Mouse (Mus musculus) intestine, postnatal 0 days (tissue): ENCODE measurements at regions not wholly inside any gene's neighbourhood (a gene's known extent, or its start where the extent isn't known, plus 50 kb on each side); places are given as distances from the start of the nearest gene placed in this dataset.

Experiments
- ATAC-seq: fragments of 200-750 bp; cut with Nextera tagmentation; 2 replicates; pipeline ENCODE4 v1.8.0; 2017; ENCODE audit warnings: mild to moderate bottlenecking, moderate TSS enrichment, moderate library complexity
- H3K27ac ChIP-seq: fragments of 300-500 bp; sonication (generic); 2 replicates; pipeline ENCODE4 v1.5.1; 2014; ENCODE audit warnings: mild to moderate bottlenecking, low read depth, low read length, moderate library complexity
- H3K27me3 ChIP-seq: fragments of 300-500 bp; sonication (generic); replicated peaks from 2 replicates; pipeline ENCODE4 v1.6.1; 2014; ENCODE audit warnings: low read length, mixed read lengths; ENCODE audit not compliant: control insufficient read depth, insufficient read depth
- H3K36me3 ChIP-seq: fragments of 300-500 bp; sonication (generic); 2 replicates; pipeline ENCODE4 v1.6.1; 2014; ENCODE audit warnings: mild to moderate bottlenecking, moderate library complexity; ENCODE audit not compliant: control insufficient read depth, insufficient read depth
- H3K4me1 ChIP-seq: fragments of 300-500 bp; sonication (generic); replicated peaks from 2 replicates; pipeline ENCODE4 v1.6.1; 2014; ENCODE audit warnings: antibody characterized with exemption, low read length, mixed read lengths; ENCODE audit not compliant: control insufficient read depth, insufficient read depth
- H3K4me2 ChIP-seq: fragments of 300-500 bp; sonication (generic); replicated peaks from 2 replicates; pipeline ENCODE4 v1.6.1; 2014; ENCODE audit warnings: low read depth, mild to moderate bottlenecking, moderate library complexity
- H3K4me3 ChIP-seq: fragments of 300-500 bp; sonication (generic); 2 replicates; pipeline ENCODE4 v1.5.1; 2014; ENCODE audit warnings: low read depth, low read length
- H3K9ac ChIP-seq: fragments of 300-500 bp; sonication (generic); 2 replicates; pipeline ENCODE4 v1.6.1; 2014; ENCODE audit warnings: mild to moderate bottlenecking, low read depth, low read length
- H3K9me3 ChIP-seq: fragments of 300-500 bp; sonication (generic); 2 replicates; pipeline ENCODE4 v1.6.1; 2016; ENCODE audit warnings: mixed run types; ENCODE audit not compliant: control insufficient read depth
- CTCF ChIP-seq: sonication (generic); IDR thresholded peaks from 2 replicates; pipeline ENCODE4 v1.5.1; 2016; ENCODE audit warnings: low read depth, mild to moderate bottlenecking, control low read depth, antibody characterized with exemption, moderate library complexity
- WGBS: fragments of 180-500 bp; shearing (Covaris S2); extraction: QIAGEN DNeasy Blood & Tissue Kit; methylation state at CpG from one replicate; pipeline ENCODE4 v1.1.7; 2014; 5-methylcytosine and 5-hydroxymethylcytosine counted together

DNA sequence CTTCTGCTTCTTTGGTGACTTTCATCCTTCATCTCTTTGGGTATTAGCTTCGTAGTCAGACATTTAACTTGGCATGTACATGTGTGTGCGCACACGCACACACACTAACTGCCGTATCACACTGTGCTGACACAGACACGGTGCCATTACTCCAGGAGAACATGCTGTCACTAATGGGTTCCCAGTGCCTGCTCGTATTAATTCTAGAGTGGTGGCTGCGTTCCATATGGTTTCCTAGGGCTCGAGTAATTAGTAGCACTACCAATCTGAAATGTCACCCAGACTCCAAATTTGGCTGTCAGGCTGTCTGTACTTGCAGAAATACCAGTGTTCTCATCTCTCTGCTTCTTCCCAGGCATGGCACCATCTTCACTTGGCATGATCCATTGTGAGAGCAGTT is 137.3 kb upstream of the Pum3 start:
- H3K27ac ChIP-seq, result no peak overlapping the region
- H3K4me2 ChIP-seq, result no peak overlapping the region
- H3K9me3 ChIP-seq, result no peaks in the 10 kb centered on the region
- no peak for ATAC-seq
- no peak overlapping the region for H3K9ac ChIP-seq
- 93% methylated on average over 8 of the region's 8 CpGs for WGBS
- no peaks in the 10 kb centered on the region for H3K27me3 ChIP-seq
- H3K4me3 ChIP-seq, result no peak overlapping the region
- TF ChIP-seq CTCF, result no peak
- no peaks in the 10 kb centered on the region for H3K36me3 ChIP-seq
- H3K4me1 ChIP-seq, result no peaks in the 10 kb centered on the region

DNA sequence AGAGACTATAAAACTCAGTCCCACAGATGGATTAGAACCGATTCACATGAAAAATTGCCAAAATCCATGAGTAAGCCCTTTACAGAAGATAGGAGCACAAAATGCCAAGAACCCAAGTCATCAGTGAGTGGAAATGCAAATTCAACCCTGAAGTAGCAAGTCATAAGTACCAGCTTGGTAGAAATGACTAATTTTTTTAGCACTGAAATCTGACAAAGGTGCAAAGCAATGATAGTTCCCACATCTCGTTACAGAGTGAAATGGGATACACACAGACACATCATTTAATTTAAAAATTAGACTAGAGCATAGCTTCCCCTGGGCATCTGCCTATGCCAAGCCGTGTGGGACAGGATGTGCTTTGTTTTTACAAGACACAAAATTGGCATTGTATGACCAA is 136.4 kb upstream of the Pum3 start:
- no peak for ATAC-seq
- Histone ChIP-seq H3K4me2 (no peak overlapping the region), H3K27me3 (no peaks in the 10 kb centered on the region), H3K4me3 (no peak overlapping the region), H3K9me3 (no peaks in the 10 kb centered on the region), H3K27ac (no peak overlapping the region), H3K4me1 (no peaks in the 10 kb centered on the region), H3K36me3 (no peaks in the 10 kb centered on the region), H3K9ac (no peak overlapping the region)
- 79% methylated on average over 3 of the region's 3 CpGs for WGBS
- no peak for TF ChIP-seq CTCF

DNA sequence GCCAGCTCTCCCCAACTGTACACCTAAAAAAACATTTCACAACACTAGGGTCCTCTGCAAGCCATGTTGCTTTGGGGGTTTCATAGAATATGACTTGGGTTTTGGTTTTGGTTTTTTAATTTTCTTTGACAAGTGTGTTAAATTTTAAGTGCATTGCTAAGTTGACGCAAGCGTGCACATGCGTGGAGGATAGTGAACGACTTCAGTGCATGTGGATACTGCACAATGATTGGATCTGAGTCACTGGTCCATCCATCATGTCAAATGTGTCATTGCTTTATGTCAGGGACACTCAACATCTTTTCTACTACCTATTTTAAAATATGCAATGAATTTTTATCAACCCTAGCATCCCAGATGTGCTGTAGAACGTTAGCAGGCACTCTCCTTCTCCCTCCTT is 134.5 kb upstream of the Pum3 start:
- no peak for TF ChIP-seq CTCF
- Histone ChIP-seq H3K9ac (no peak overlapping the region), H3K4me3 (no peak overlapping the region), H3K9me3 (no peaks in the 10 kb centered on the region), H3K36me3 (no peaks in the 10 kb centered on the region), H3K4me2 (no peak overlapping the region), H3K4me1 (no peaks in the 10 kb centered on the region), H3K27ac (no peak overlapping the region), H3K27me3 (no peaks in the 10 kb centered on the region)
- ATAC-seq, result no peak
- WGBS, result 71% methylated on average over 5 of the region's 5 CpGs

DNA sequence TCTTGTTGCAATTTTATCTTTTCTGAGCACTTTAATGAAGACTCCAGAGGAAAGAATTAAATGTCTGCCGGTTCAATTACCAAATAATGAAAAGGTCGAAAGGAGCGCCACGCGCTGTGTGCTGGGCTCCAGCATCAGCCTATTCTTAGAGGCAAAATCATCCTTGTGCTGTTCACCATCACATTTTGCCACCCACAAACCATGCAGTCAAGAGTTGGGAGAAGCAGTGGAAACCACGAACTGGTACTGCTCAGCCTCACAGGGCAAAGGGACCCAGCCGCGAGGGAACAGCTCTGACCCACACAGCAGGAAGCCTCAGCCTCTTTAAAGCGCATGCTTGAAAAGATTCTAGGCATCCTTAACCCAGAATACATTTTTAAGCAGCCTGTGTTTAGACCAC is 134.0 kb upstream of the Pum3 start:
- no peak for TF ChIP-seq CTCF
- ATAC-seq, result no peak
- no peaks in the 10 kb centered on the region for H3K4me1 ChIP-seq
- H3K4me2 ChIP-seq, result no peak overlapping the region
- H3K27me3 ChIP-seq, result no peaks in the 10 kb centered on the region
- no peak overlapping the region for H3K27ac ChIP-seq
- H3K9me3 ChIP-seq, result no peaks in the 10 kb centered on the region
- H3K4me3 ChIP-seq, result no peak overlapping the region
- WGBS, result 79% methylated on average over 9 of the region's 9 CpGs
- no peak overlapping the region for H3K9ac ChIP-seq
- no peaks in the 10 kb centered on the region for H3K36me3 ChIP-seq

DNA sequence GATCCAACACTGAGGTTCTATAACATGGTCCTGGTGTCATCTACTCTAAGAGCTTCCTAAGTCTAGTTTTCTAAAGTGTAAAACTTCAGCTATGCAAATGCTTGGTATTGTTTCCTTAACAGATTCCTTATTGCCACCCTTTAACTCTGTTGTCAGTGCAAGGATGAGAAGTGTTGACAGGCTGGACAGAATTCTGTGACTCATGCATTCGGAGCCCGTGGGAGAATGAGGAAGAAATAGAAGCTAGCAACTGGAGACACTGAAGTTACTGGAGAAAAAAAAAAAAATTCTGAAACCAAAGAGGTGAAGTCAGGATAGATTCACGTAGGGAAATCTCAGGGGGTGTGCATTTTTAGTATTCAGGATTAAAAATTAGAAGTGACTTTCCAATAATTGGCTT is 128.6 kb upstream of the Pum3 start:
- Histone ChIP-seq H3K4me1 (no peaks in the 10 kb centered on the region), H3K9ac (no peak overlapping the region), H3K4me3 (no peak overlapping the region), H3K4me2 (no peak overlapping the region), H3K36me3 (no peaks in the 10 kb centered on the region), H3K9me3 (no peaks in the 10 kb centered on the region), H3K27me3 (no peaks in the 10 kb centered on the region), H3K27ac (no peak overlapping the region)
- ATAC-seq, result no peak
- WGBS, result 68% methylated on average over 3 of the region's 3 CpGs
- no peak for TF ChIP-seq CTCF

DNA sequence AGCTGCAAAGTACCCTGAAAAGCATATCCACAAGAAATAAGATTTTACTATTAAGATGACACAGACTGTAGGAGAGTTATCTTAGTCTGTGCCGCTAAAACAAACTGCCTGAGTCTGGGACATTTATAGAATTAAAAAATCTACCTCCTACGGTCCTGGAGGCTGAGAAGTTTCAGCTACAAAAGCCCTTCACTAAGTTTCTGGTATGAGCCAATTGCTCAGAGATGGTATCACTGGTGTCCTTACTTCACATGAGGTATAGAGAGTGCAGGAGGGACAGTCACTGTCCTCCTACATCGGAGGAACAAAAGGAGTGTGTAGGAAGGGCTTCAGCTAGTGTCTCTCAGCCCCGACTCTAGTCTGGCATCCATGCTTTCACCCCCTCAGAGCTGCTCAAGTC is 127.1 kb upstream of the Pum3 start:
- Histone ChIP-seq H3K27me3 (no peaks in the 10 kb centered on the region), H3K4me2 (no peak overlapping the region), H3K4me1 (no peaks in the 10 kb centered on the region), H3K9ac (no peak overlapping the region), H3K36me3 (no peaks in the 10 kb centered on the region), H3K27ac (no peak overlapping the region), H3K4me3 (no peak overlapping the region), H3K9me3 (no peaks in the 10 kb centered on the region)
- ATAC-seq, result no peak
- whole genome bisulfite sequencing, result 93% methylated on average over 4 of the region's 4 CpGs
- no peak for TF ChIP-seq CTCF

DNA sequence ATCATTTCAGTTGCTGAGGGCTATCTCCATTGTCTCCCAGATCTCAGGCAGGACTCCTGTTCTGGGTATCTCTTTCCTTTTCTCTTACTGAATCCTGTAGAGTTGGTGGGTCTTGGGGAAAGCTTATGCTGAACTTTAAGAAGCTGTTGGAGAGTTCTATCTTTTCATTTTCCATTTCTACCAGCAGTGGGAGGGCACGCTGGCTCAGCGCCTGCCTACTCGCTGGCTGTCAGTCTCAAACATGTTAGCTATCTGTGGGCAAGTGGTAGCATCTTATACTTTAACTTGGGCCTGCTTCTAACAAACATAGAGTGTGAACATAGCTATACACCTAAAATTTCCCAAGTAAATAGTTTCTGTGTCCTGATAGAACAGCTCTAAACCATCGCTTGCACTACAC is 125.2 kb upstream of the Pum3 start:
- H3K9ac ChIP-seq, result no peak overlapping the region
- no peaks in the 10 kb centered on the region for H3K27me3 ChIP-seq
- H3K4me3 ChIP-seq, result no peak overlapping the region
- H3K4me1 ChIP-seq, result no peaks in the 10 kb centered on the region
- H3K9me3 ChIP-seq, result no peaks in the 10 kb centered on the region
- H3K27ac ChIP-seq, result no peak overlapping the region
- 95% methylated on average over 4 of the region's 4 CpGs for WGBS
- no peak for ATAC-seq
- H3K36me3 ChIP-seq, result no peaks in the 10 kb centered on the region
- H3K4me2 ChIP-seq, result no peak overlapping the region
- TF ChIP-seq CTCF, result no peak
